Mouse (Mus musculus) forebrain, embryonic 16.5 days (tissue): ENCODE measurements at regions not wholly inside any gene's neighbourhood (a gene's known extent, or its start where the extent isn't known, plus 50 kb on each side); places are given as distances from the start of the nearest gene placed in this dataset.

Experiments used
- ATAC-seq: fragments of 200-750 bp; cut with Nextera tagmentation; 2 replicates; pipeline ENCODE4 v1.8.0; 2017; ENCODE audit warnings: mild to moderate bottlenecking, moderate library complexity
- H3K27ac ChIP-seq: fragments of 300-500 bp; sonication (generic); 2 replicates; pipeline ENCODE4 v1.5.1; 2014; ENCODE audit warnings: low read length, control low read depth
- H3K27me3 ChIP-seq: fragments of 300-500 bp; sonication (generic); replicated peaks from 2 replicates; pipeline ENCODE4 v1.6.1; 2014; ENCODE audit warnings: low read length; ENCODE audit not compliant: control insufficient read depth, insufficient read depth
- H3K36me3 ChIP-seq: fragments of 300-500 bp; sonication (generic); 2 replicates; pipeline ENCODE4 v1.6.1; 2014; ENCODE audit not compliant: control insufficient read depth, insufficient read depth
- H3K4me1 ChIP-seq: fragments of 300-500 bp; sonication (generic); replicated peaks from 2 replicates; pipeline ENCODE4 v1.6.1; 2014; ENCODE audit warnings: low read length; ENCODE audit not compliant: control insufficient read depth, insufficient read depth
- H3K4me2 ChIP-seq: fragments of 300-500 bp; sonication (generic); 2 replicates; pipeline ENCODE4 v1.6.1; 2014; ENCODE audit warnings: mild to moderate bottlenecking, low read length, control low read depth
- H3K4me3 ChIP-seq: fragments of 300-500 bp; sonication (generic); replicated peaks from 2 replicates; pipeline ENCODE4 v1.5.1; 2014; ENCODE audit warnings: mild to moderate bottlenecking, low read length, control low read depth
- H3K9ac ChIP-seq: fragments of 300-500 bp; sonication (generic); replicated peaks from 2 replicates; pipeline ENCODE4 v1.6.1; 2014; ENCODE audit warnings: low read depth, low read length, control low read depth
- H3K9me3 ChIP-seq: fragments of 300-500 bp; sonication (generic); 2 replicates; pipeline ENCODE4 v1.6.1; 2016; ENCODE audit warnings: low read length; ENCODE audit not compliant: control insufficient read depth
- WGBS: fragments of 180-500 bp; shearing (Covaris S2); extraction: QIAGEN DNeasy Blood & Tissue Kit; methylation state at CpG from one replicate; pipeline ENCODE4 v1.1.7; 2014; 5-methylcytosine and 5-hydroxymethylcytosine counted together

- ATAC-seq: no peak
- Histone ChIP-seq H3K9ac (no peak overlapping the region), H3K4me2 (no peak overlapping the region), H3K9me3 (no peaks in the 10 kb centered on the region), H3K4me3 (no peak overlapping the region), H3K4me1 (peaks cover 4% of the 10 kb centered on the region; the same call in 1 of the 2 replicates), H3K27me3 (no peaks in the 10 kb centered on the region), H3K36me3 (no peaks in the 10 kb centered on the region), H3K27ac (no peak overlapping the region)
- WGBS: 95% methylated on average over 14 of the region's 14 CpGs
Measured at GRCm38 (mm10) chr7:74719321-74719720, 164.7 kb upstream of the Slco3a1 start.

DNA sequence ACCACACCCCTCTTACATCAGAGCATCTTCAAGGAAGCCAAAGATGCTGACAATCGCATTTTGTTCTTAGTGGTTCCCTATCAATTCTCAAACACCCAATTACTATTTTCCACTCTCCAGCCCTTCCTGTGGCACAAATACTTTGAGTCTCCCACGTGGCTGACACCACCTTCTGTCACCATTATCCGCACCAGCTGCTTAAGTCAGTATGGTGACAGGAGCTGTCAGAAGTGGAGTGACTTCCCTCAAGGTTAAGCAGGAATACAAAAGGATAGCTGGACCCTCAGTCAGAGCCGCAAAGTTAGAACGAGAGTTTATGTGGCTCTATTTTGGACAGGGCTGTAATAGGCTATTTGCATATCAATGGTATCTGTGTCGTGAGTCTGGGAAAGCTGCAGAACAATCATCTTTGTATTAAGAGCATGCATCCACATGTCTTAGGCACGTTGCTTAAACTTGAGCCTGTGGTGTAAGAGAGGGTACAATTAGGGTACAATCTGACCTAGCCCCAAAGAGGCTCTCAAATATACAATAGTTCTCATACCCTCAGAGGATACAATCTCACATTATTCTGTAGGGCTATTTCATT, 155.5 kb upstream of the Slco3a1 start:
- no peaks in the 10 kb centered on the region for H3K36me3 ChIP-seq
- H3K27me3 ChIP-seq: no peaks in the 10 kb centered on the region
- no peak overlapping the region for H3K27ac ChIP-seq
- H3K4me3 ChIP-seq: no peak overlapping the region
- ATAC-seq: peak; percentile 57
- no peak overlapping the region for H3K4me2 ChIP-seq
- peaks cover 13% of the 10 kb centered on the region for H3K4me1 ChIP-seq
- no peak overlapping the region for H3K9ac ChIP-seq
- H3K9me3 ChIP-seq: no peaks in the 10 kb centered on the region
- WGBS: 13% methylated on average over 7 of the region's 7 CpGs

GRCm38 (mm10) chr7:74709006-74709405, 154.4 kb upstream of the Slco3a1 start:
- peaks cover 13% of the 10 kb centered on the region for H3K4me1 ChIP-seq
- WGBS: 44% methylated on average over 5 of the region's 5 CpGs
- H3K4me2 ChIP-seq: no peak overlapping the region
- no peaks in the 10 kb centered on the region for H3K36me3 ChIP-seq
- peak; percentile 66 for ATAC-seq
- 0 out of 2 replicates have a peak overlapping the region, but pooled peaks have one; percentile 13 for H3K27ac ChIP-seq
- no peaks in the 10 kb centered on the region for H3K27me3 ChIP-seq
- no peak overlapping the region for H3K9ac ChIP-seq
- H3K4me3 ChIP-seq: no peak overlapping the region
- H3K9me3 ChIP-seq: no peaks in the 10 kb centered on the region

GRCm38 (mm10) chr7:74703533-74703932, 149.0 kb upstream of the Slco3a1 start:
- Histone ChIP-seq H3K4me3 (no peak overlapping the region), H3K9me3 (no peaks in the 10 kb centered on the region), H3K4me2 (no peak overlapping the region), H3K36me3 (no peaks in the 10 kb centered on the region), H3K27ac (no peak overlapping the region), H3K27me3 (no peaks in the 10 kb centered on the region), H3K9ac (no peak overlapping the region), H3K4me1 (peaks cover under 1% of the 10 kb centered on the region; the same call in 1 of the 2 replicates)
- WGBS: 76% methylated on average over 4 of the region's 4 CpGs
- no peak for ATAC-seq

GRCm38 (mm10) chr7:74697794-74698354, 143.3 kb upstream of the Slco3a1 start:
- H3K4me3 ChIP-seq: no peak overlapping the region
- no peaks in the 10 kb centered on the region for H3K9me3 ChIP-seq
- no peak overlapping the region for H3K27ac ChIP-seq
- 73% methylated on average over 3 of the region's 3 CpGs for WGBS
- no peaks in the 10 kb centered on the region for H3K27me3 ChIP-seq
- H3K4me2 ChIP-seq: no peak overlapping the region
- no peak for ATAC-seq
- no peaks in the 10 kb centered on the region for H3K4me1 ChIP-seq
- H3K9ac ChIP-seq: no peak overlapping the region
- H3K36me3 ChIP-seq: no peaks in the 10 kb centered on the region

DNA sequence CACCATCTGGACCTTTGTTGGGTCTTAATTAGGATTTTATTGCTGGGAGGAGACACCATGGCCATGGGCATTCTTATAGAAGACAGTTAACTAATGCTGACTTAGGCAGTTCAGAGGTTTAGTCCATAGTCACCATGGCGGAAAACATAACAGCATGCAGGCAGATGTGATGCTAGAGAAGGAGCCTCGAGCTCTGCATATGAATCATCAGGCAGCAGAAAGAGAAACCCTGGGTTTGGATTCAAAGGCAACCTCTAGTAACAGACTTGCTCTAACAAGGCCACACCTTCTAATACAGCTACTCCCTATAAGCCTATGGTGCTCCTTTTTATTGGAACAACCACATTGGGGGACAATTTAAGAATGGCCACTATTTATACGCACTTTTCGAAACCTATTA, 141.7 kb upstream of the Slco3a1 start:
- H3K9me3 ChIP-seq: no peaks in the 10 kb centered on the region
- H3K27me3 ChIP-seq: no peaks in the 10 kb centered on the region
- H3K27ac ChIP-seq: no peak overlapping the region
- no peaks in the 10 kb centered on the region for H3K36me3 ChIP-seq
- H3K4me3 ChIP-seq: no peak overlapping the region
- no peak overlapping the region for H3K4me2 ChIP-seq
- ATAC-seq: no peak
- no peak overlapping the region for H3K9ac ChIP-seq
- 88% methylated on average over 4 of the region's 4 CpGs for WGBS
- no peaks in the 10 kb centered on the region for H3K4me1 ChIP-seq

GRCm38 (mm10) chr7:74693049-74693448, 138.5 kb upstream of the Slco3a1 start:
- Histone ChIP-seq H3K27me3 (no peaks in the 10 kb centered on the region), H3K9ac (no peak overlapping the region), H3K9me3 (no peaks in the 10 kb centered on the region), H3K4me3 (no peak overlapping the region), H3K4me1 (peaks cover 3% of the 10 kb centered on the region; the same call in 1 of the 2 replicates), H3K27ac (no peak overlapping the region), H3K36me3 (no peaks in the 10 kb centered on the region), H3K4me2 (no peak overlapping the region)
- ATAC-seq: no peak
- 73% methylated on average over 3 of the region's 3 CpGs for WGBS

- Histone ChIP-seq H3K4me3 (no peak overlapping the region), H3K9ac (no peak overlapping the region)
- ATAC-seq: no peak
Measured at GRCm38 (mm10) chr7:74690706-74691105, 136.1 kb upstream of the Slco3a1 start.

DNA sequence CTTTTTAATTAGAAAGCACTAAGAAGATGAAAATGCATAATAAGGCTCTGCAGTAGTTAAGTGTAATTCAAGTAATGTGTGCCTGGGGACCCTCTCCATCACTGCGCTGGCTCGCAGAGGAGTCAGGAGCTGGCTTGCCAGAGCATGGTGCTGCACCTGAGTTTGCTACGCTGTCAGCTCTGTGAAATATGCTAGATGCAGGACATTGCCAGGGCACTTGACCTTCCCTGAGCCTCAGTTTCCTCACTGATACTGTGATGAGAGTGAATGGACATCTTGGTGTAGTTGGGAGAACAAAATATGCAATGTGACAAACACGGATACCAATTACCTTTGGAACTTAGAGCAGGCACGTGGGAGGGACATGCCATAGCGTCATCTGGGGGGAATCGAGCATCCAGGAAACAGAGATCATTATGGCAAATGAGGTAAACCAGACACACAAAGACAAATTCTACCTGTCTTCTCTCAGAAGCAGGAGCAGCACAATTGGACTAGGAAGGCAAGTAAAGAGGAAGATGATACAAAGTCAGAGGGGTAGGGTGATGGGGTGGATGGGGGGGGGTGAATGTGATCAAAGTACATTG, 133.6 kb upstream of the Slco3a1 start:
- peak; percentile 91 for ATAC-seq
- H3K9ac ChIP-seq: no peak overlapping the region
- no peak overlapping the region for H3K27ac ChIP-seq
- no peaks in the 10 kb centered on the region for H3K9me3 ChIP-seq
- H3K4me3 ChIP-seq: no peak overlapping the region
- no peak overlapping the region for H3K4me2 ChIP-seq
- no peaks in the 10 kb centered on the region for H3K36me3 ChIP-seq
- peaks cover 6% of the 10 kb centered on the region; the same call in 1 of the 2 replicates for H3K4me1 ChIP-seq
- no peaks in the 10 kb centered on the region for H3K27me3 ChIP-seq
- 26% methylated on average over 7 of the region's 7 CpGs for WGBS

More at GRCm38 (mm10) chr7:74690706-74691105, 136.1 kb upstream of the Slco3a1 start:
- no peaks in the 10 kb centered on the region for H3K27me3 ChIP-seq
- no peaks in the 10 kb centered on the region for H3K36me3 ChIP-seq
- no peak overlapping the region for H3K4me2 ChIP-seq
- no peak overlapping the region for H3K27ac ChIP-seq
- H3K4me1 ChIP-seq: peaks cover 6% of the 10 kb centered on the region; the same call in 1 of the 2 replicates
- no peaks in the 10 kb centered on the region for H3K9me3 ChIP-seq
